Mouse (Mus musculus) hindbrain, embryonic 11.5 days (tissue): ENCODE measurements at regions not wholly inside any gene's neighbourhood (a gene's known extent, or its start where the extent isn't known, plus 50 kb on each side); places are given as distances from the start of the nearest gene placed in this dataset.
"Not testable (repeated sequence)": the region's sequence is repeated elsewhere in the genome, so short reads cannot be mapped to it uniquely, and the experiment has no call there.

Experiments
- ATAC-seq: fragments of 200-750 bp; cut with Nextera tagmentation; 2 replicates; pipeline ENCODE4 v1.8.0; 2017; ENCODE audit warnings: mild to moderate bottlenecking, moderate TSS enrichment, moderate library complexity; ENCODE audit not compliant: low FRiP score
- DNase-seq: peaks from one replicate; pipeline ENCODE4 v3.0.0-alpha.2; 2015; ENCODE audit warnings: low spot score
- H3K27ac ChIP-seq: fragments of 300-500 bp; sonication (generic); 2 replicates; pipeline ENCODE4 v1.5.1; 2014; ENCODE audit warnings: mild to moderate bottlenecking, low read depth, low read length
- H3K27me3 ChIP-seq: fragments of 300-500 bp; sonication (generic); 2 replicates; pipeline ENCODE4 v1.6.1; 2014; ENCODE audit warnings: mild to moderate bottlenecking, low read length, moderate library complexity, mixed read lengths; ENCODE audit not compliant: control insufficient read depth, insufficient read depth
- H3K36me3 ChIP-seq: fragments of 300-500 bp; sonication (generic); 2 replicates; pipeline ENCODE4 v1.6.1; 2014; ENCODE audit warnings: mild to moderate bottlenecking, low read length, moderate library complexity, mixed read lengths; ENCODE audit not compliant: control insufficient read depth, insufficient read depth
- H3K4me1 ChIP-seq: fragments of 300-500 bp; sonication (generic); replicated peaks from 2 replicates; pipeline ENCODE4 v1.6.1; 2014; ENCODE audit warnings: low read length, mixed read lengths; ENCODE audit not compliant: control insufficient read depth, insufficient read depth
- H3K4me2 ChIP-seq: fragments of 300-500 bp; sonication (generic); replicated peaks from 2 replicates; pipeline ENCODE4 v1.6.1; 2014; ENCODE audit warnings: mild to moderate bottlenecking, low read depth, low read length
- H3K4me3 ChIP-seq: fragments of 300-500 bp; sonication (generic); 2 replicates; pipeline ENCODE4 v1.5.1; 2014; ENCODE audit warnings: low read depth, low read length
- H3K9ac ChIP-seq: fragments of 300-500 bp; sonication (generic); 2 replicates; pipeline ENCODE4 v1.6.1; 2014; ENCODE audit warnings: low read depth, low read length
- H3K9me3 ChIP-seq: fragments of 300-500 bp; sonication (generic); 2 replicates; pipeline ENCODE4 v1.6.1; 2016; ENCODE audit warnings: low read length; ENCODE audit not compliant: control insufficient read depth
- WGBS: fragments of 180-500 bp; shearing (Covaris S2); extraction: QIAGEN DNeasy Blood & Tissue Kit; methylation state at CpG from one replicate; pipeline ENCODE4 v1.1.7; 2014; 5-methylcytosine and 5-hydroxymethylcytosine counted together

- ATAC-seq (no peak), DNase-seq (no peak)
- Histone ChIP-seq H3K4me3 (no peak overlapping the region), H3K27ac (no peak overlapping the region), H3K9me3 (no peaks in the 10 kb centered on the region), H3K4me1 (no peaks in the 10 kb centered on the region), H3K4me2 (no peak overlapping the region), H3K9ac (no peak overlapping the region), H3K36me3 (no peaks in the 10 kb centered on the region), H3K27me3 (no peaks in the 10 kb centered on the region)
- WGBS, result 94% methylated on average over 1 of the region's 1 CpGs
Observed at GRCm38 (mm10) chr14:36283825-36284414, 189.2 kb downstream of the 4930474N05Rik start.

GRCm38 (mm10) chr14:36288697-36289286 is 194.1 kb downstream of the 4930474N05Rik start:
- no peak overlapping the region for H3K4me2 ChIP-seq
- H3K27ac ChIP-seq, result no peak overlapping the region
- ATAC-seq, result no peak
- no peak for DNase-seq
- no peaks in the 10 kb centered on the region for H3K9me3 ChIP-seq
- no peaks in the 10 kb centered on the region for H3K36me3 ChIP-seq
- no peak overlapping the region for H3K4me3 ChIP-seq
- no peak overlapping the region for H3K9ac ChIP-seq
- H3K4me1 ChIP-seq, result no peaks in the 10 kb centered on the region
- H3K27me3 ChIP-seq, result no peaks in the 10 kb centered on the region
- 48% methylated on average over 1 of the region's 1 CpGs for WGBS

- H3K9ac ChIP-seq, result no peak overlapping the region
- ATAC-seq (no peak), DNase-seq (no peak)
- H3K27ac ChIP-seq, result no peak overlapping the region
- no peaks in the 10 kb centered on the region for H3K27me3 ChIP-seq
- H3K4me3 ChIP-seq, result no peak overlapping the region
- H3K4me1 ChIP-seq, result no peaks in the 10 kb centered on the region
- no peak overlapping the region for H3K4me2 ChIP-seq
- no peaks in the 10 kb centered on the region for H3K9me3 ChIP-seq
- WGBS, result 89% methylated on average over 1 of the region's 1 CpGs
- H3K36me3 ChIP-seq, result no peaks in the 10 kb centered on the region
Observed at GRCm38 (mm10) chr14:36310324-36310723, 215.6 kb downstream of the 4930474N05Rik start.

- not testable (repeated sequence) for H3K9me3 ChIP-seq, H3K4me2 ChIP-seq, ATAC-seq, DNase-seq, H3K36me3 ChIP-seq, H3K27ac ChIP-seq, H3K4me3 ChIP-seq, H3K4me1 ChIP-seq, H3K27me3 ChIP-seq, H3K9ac ChIP-seq
- WGBS, result 78% methylated on average over 1 of the region's 1 CpGs
Observed at GRCm38 (mm10) chr14:36314673-36315072, 220.0 kb downstream of the 4930474N05Rik start.

GRCm38 (mm10) chr14:36316418-36317111 is 221.8 kb downstream of the 4930474N05Rik start:
- no peaks in the 10 kb centered on the region for H3K36me3 ChIP-seq
- H3K27me3 ChIP-seq, result no peaks in the 10 kb centered on the region
- no peaks in the 10 kb centered on the region for H3K4me1 ChIP-seq
- H3K9ac ChIP-seq, result no peak overlapping the region
- no peaks in the 10 kb centered on the region for H3K9me3 ChIP-seq
- no peak overlapping the region for H3K27ac ChIP-seq
- DNase-seq (no peak), ATAC-seq (no peak)
- 89% methylated on average over 4 of the region's 4 CpGs for WGBS
- H3K4me3 ChIP-seq, result no peak overlapping the region
- H3K4me2 ChIP-seq, result no peak overlapping the region

GRCm38 (mm10) chr14:36328258-36328891 is 233.7 kb downstream of the 4930474N05Rik start:
- no peaks in the 10 kb centered on the region for H3K4me1 ChIP-seq
- no peak for DNase-seq
- H3K36me3 ChIP-seq, result no peaks in the 10 kb centered on the region
- H3K9me3 ChIP-seq, result no peaks in the 10 kb centered on the region
- H3K4me3 ChIP-seq, result no peak overlapping the region
- H3K27me3 ChIP-seq, result no peaks in the 10 kb centered on the region
- 67% methylated on average over 3 of the region's 3 CpGs for WGBS
- H3K4me2 ChIP-seq, result no peak overlapping the region
- ATAC-seq, result no peak
- no peak overlapping the region for H3K27ac ChIP-seq
- H3K9ac ChIP-seq, result no peak overlapping the region

GRCm38 (mm10) chr14:36340832-36341231 is 246.1 kb downstream of the 4930474N05Rik start:
- H3K9me3 ChIP-seq, result no peaks in the 10 kb centered on the region
- H3K4me2 ChIP-seq, result no peak overlapping the region
- H3K36me3 ChIP-seq, result no peaks in the 10 kb centered on the region
- no peak overlapping the region for H3K27ac ChIP-seq
- no peak for ATAC-seq
- H3K27me3 ChIP-seq, result no peaks in the 10 kb centered on the region
- H3K4me1 ChIP-seq, result no peaks in the 10 kb centered on the region
- H3K4me3 ChIP-seq, result no peak overlapping the region
- H3K9ac ChIP-seq, result no peak overlapping the region
- DNase-seq, result no peak
- 76% methylated on average over 1 of the region's 1 CpGs for WGBS
